Mouse (Mus musculus) midbrain, embryonic 11.5 days (tissue): ENCODE measurements around the gene Cdk5rap2. TPM values are rescaled to one million over a fixed set of nuclear protein-coding genes. Genes with fewer than 3 reads are reported as not detected.

Source experiments
- ATAC-seq: fragments of 200-750 bp; cut with Nextera tagmentation; 2 replicates; pipeline ENCODE4 v1.8.0; 2017; ENCODE audit warnings: moderate TSS enrichment, moderate library complexity; ENCODE audit not compliant: low FRiP score
- DNase-seq: peaks from one replicate; pipeline ENCODE4 v3.0.0; 2015; ENCODE audit warnings: low spot score; ENCODE audit errors: missing footprints
- H3K27ac ChIP-seq: fragments of 300-500 bp; sonication (generic); 2 replicates; pipeline ENCODE4 v1.5.1; 2014; ENCODE audit warnings: low read depth, low read length
- H3K27me3 ChIP-seq: fragments of 300-500 bp; sonication (generic); 2 replicates; pipeline ENCODE4 v1.6.1; 2014; ENCODE audit warnings: mild to moderate bottlenecking, low read length, moderate library complexity, mixed read lengths; ENCODE audit not compliant: control insufficient read depth, insufficient read depth
- H3K36me3 ChIP-seq: fragments of 300-500 bp; sonication (generic); 2 replicates; pipeline ENCODE4 v1.6.1; 2014; ENCODE audit warnings: mild to moderate bottlenecking, low read length, moderate library complexity, mixed read lengths; ENCODE audit not compliant: control insufficient read depth, insufficient read depth
- H3K4me1 ChIP-seq: fragments of 300-500 bp; sonication (generic); 2 replicates; pipeline ENCODE4 v1.6.1; 2014; ENCODE audit warnings: low read length; ENCODE audit not compliant: control insufficient read depth, insufficient read depth
- H3K4me2 ChIP-seq: fragments of 300-500 bp; sonication (generic); 2 replicates; pipeline ENCODE4 v1.6.1; 2014; ENCODE audit warnings: mild to moderate bottlenecking, moderate library complexity
- H3K4me3 ChIP-seq: fragments of 300-500 bp; sonication (generic); 2 replicates; pipeline ENCODE4 v1.5.1; 2014; ENCODE audit warnings: low read depth, low read length
- H3K9ac ChIP-seq: fragments of 300-500 bp; sonication (generic); 2 replicates; pipeline ENCODE4 v1.6.1; 2014; ENCODE audit warnings: low read length
- H3K9me3 ChIP-seq: fragments of 300-500 bp; sonication (generic); 2 replicates; pipeline ENCODE4 v1.6.1; 2016; ENCODE audit warnings: low read length; ENCODE audit not compliant: control insufficient read depth
- WGBS: fragments of 180-500 bp; shearing (Covaris S2); extraction: QIAGEN DNeasy Blood & Tissue Kit; methylation state at CpG from one replicate; pipeline ENCODE4 v1.1.7; 2014; 5-methylcytosine and 5-hydroxymethylcytosine counted together
- polyA plus RNA-seq: library from polyadenylated mRNA; unstranded; fragments of >200 nt; fragmentation: Nextera tagmentation; extraction: Ambion mirVana; gene quantifications from 2 replicates; pipeline ENCODE4 v1.2.1, GENCODE M21; 2014

Gene Cdk5rap2
- polyA plus RNA-seq, 1 experiment from 2014 or later: 19.1 TPM

- H3K36me3 ChIP-seq: peaks cover 6% of the 10 kb centered on the region
- ATAC-seq (peak; percentile 17; the same call in 1 of the 2 replicates), DNase-seq (no peak)
- no peaks in the 10 kb centered on the region for H3K4me1 ChIP-seq
- no peaks in the 10 kb centered on the region for H3K27me3 ChIP-seq
- no peak overlapping the region for H3K27ac ChIP-seq
- H3K4me3 ChIP-seq: no peak overlapping the region
- H3K4me2 ChIP-seq: no peak overlapping the region
- WGBS: 86% methylated on average over 10 of the region's 10 CpGs
- no peaks in the 10 kb centered on the region for H3K9me3 ChIP-seq
- no peak overlapping the region for H3K9ac ChIP-seq
These were observed 189.7 kb downstream of the Cdk5rap2 start for GRCm38 (mm10) chr4:70220277-70221180.

GRCm38 (mm10) chr4:70219776-70220175 is 190.5 kb downstream of the Cdk5rap2 start:
- no peak overlapping the region for H3K9ac ChIP-seq
- H3K36me3 ChIP-seq: peaks cover 6% of the 10 kb centered on the region
- no peaks in the 10 kb centered on the region for H3K27me3 ChIP-seq
- DNase-seq (no peak), ATAC-seq (no peak)
- H3K27ac ChIP-seq: no peak overlapping the region
- WGBS: 90% methylated on average over 4 of the region's 4 CpGs
- H3K4me1 ChIP-seq: no peaks in the 10 kb centered on the region
- H3K9me3 ChIP-seq: no peaks in the 10 kb centered on the region
- H3K4me2 ChIP-seq: no peak overlapping the region
- H3K4me3 ChIP-seq: no peak overlapping the region

GRCm38 (mm10) chr4:70185971-70186370 is 224.3 kb downstream of the Cdk5rap2 start:
- Histone ChIP-seq H3K27me3 (no peaks in the 10 kb centered on the region), H3K9ac (no peak overlapping the region), H3K4me2 (no peak overlapping the region), H3K4me3 (no peak overlapping the region), H3K4me1 (no peaks in the 10 kb centered on the region), H3K27ac (no peak overlapping the region), H3K36me3 (no peaks in the 10 kb centered on the region), H3K9me3 (no peaks in the 10 kb centered on the region)
- WGBS: 90% methylated on average over 2 of the region's 2 CpGs
- no peak for ATAC-seq
- no peak for DNase-seq

Other genes starting within 250 kb of the Cdk5rap2 start
- 28.6 and 29.4 TPM in 2 replicates for gene Megf9, start 124.6 kb upstream of the Cdk5rap2 start, polyA plus RNA-seq